Mouse (Mus musculus) T-helper 2 cell (primary cell): ENCODE results near the gene Smtnl2.

Experiments used
- in situ Hi-C: fragments of 300-600 bp; cut with MboI, MseI; formaldehyde crosslinking; loops from one replicate; pipeline ENCODE4 v1.15.1; 2025; ENCODE audit warnings: high pct_unique_total_duplicates

Gene Smtnl2

DNA sequence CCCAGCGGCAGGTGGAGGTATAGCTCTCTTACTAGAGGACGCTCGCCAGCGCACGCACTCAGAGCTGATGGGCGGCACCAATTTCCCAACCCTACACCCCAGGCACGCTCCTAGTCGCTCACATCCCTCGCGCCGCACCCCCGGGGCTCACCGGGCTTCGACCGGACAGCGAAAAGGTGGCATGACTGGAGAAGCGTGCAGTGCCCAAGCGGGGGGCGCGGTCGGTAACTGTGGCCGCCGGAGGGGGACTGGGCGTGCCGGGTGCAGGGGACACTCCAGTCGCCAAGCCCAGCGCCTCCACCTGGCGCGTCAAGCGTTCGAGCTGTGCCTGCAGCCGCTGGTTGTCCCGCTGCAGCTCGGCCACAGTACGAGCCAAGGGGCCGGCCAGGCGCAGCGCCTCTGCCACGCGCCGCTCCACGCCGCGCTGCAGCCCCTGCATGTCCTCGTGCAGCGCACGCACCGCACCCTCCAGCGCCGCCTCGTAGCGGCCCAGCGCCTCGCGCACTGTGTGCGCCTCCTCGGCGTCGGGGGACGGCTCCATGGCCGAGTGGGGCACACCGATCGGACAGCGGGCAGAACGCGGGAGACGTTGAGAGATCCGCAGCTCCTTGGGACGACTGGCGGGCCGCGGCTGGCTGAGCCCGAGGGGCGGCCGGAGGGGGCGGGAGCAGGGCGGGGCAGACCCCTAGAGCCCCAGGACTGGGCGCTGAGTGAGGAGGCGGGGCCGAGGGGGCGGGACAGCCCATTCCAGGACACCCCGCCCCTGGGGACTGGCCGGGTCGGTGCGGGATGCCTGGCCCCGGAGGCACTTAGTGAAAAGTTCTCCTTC lies at the start of gene Smtnl2:
TSS of gene Smtnl2 (minus strand) at position 621 of the 829 bp plus-strand sequence.
- in situ Hi-C loops, result no loop called here

DNA sequence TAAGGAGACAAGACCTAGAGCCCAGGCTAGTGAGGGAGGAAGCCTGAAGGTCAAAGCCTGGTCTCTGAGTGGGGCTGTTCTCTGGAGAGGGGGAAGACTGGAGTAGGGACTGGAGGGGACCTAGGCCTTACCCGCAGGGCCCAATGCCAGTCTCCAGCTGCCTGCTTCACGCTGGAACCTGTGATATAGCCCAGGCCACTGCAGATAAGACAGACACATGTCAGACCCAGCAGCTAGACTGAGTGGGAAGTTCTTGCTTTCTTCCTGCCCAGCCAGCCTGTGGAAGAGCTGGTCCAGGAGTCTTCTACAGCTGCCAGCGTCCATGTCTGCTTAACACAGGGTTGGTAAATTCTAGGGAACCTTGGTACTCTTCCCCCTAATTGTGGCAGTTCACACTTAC lies 47.0 kb upstream of the Smtnl2 start:
- in situ Hi-C loops, result no loop called here

- in situ Hi-C loops, result no loop called here
Measured at GRCm38 (mm10) chr11:72457995-72458496, 46.5 kb upstream of the Smtnl2 start.

GRCm38 (mm10) chr11:72455694-72456093 lies 44.2 kb upstream of the Smtnl2 start:
- in situ Hi-C loops, result no loop called here

- in situ Hi-C loops, result no loop called here
Measured at GRCm38 (mm10) chr11:72453105-72453953, 41.8 kb upstream of the Smtnl2 start.

DNA sequence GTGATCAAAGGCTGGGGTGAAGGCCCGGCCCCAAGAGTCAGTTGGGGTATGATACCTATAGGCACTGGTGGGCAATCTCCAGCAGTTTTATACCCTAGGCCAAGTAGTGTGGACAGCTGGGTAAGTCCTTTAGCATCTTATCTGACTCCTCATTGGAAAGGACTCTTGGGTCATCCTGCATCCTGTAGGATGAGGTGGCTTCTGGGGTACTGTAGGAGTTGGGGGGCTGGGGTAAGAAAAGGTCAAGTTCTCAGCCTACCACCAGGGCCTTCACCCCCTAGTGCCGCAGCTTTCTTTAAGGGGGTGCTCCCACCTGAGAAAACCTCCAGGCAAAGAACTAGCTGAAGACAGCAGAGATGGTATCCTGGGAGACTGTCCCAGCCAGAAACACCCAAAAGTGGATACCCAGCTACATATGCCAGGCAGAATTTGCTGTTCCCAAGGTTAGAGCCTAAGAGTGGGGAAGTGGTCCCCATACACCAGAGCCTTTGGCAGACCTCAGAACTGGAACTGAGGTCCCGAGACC lies 40.7 kb upstream of the Smtnl2 start:
- in situ Hi-C loops, result no loop called here

GRCm38 (mm10) chr11:72447475-72447874 lies 36.0 kb upstream of the Smtnl2 start:
- in situ Hi-C loops, result loop anchor here (25.0 kb wide), 1 partner anchor 1435 kb away; the partner anchor contains the start of genes Derl2, Dhx33 and Mis12

GRCm38 (mm10) chr11:72446311-72447105 lies 35.0 kb upstream of the Smtnl2 start:
- in situ Hi-C loops, result loop anchor here (25.0 kb wide), 1 partner anchor 1434 kb away; the partner anchor contains the start of genes Derl2, Dhx33 and Mis12

DNA sequence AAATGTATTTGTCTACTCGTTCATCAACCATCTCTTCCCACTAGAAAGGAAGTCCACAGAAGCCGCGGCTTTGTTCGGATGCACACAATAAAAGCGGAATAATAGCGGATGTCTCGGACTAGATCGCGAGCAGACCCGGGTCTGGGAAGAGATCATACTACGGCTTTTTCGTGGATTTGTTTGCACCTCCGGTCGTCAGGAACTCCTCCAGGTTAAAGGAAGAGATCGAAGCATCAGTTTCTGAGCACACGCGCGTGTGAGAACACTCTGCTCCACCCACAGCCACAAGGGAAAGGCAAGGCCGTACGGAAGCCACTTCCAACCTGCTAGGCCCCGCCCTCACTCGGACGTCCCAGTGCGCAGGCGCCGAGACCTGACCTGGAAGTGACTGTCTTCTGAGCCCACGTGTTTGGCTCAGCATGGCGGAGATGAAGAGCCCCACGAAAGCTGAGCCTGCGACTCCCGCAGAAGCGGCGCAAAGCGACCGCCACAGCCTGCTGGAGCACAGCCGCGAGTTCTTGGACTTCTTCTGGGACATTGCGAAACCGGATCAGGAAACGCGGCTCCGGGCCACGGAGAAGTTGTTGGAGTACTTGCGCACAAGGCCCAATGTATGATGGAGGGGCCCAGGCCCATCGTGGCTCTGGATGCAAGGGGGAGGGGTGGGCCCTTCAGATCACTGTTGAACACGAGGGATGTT lies 29.6 kb upstream of the Smtnl2 start, which contains the start of gene Mybbp1a:
TSS of gene Mybbp1a (plus strand) at position 391 of the 700 bp plus-strand sequence.
- in situ Hi-C loops, result loop anchor here (5.0 to 25.0 kb wide), 2 partner anchors 224 to 1429 kb away; partner anchors contain the start of genes Derl2, Dhx33, Med31 and Mis12

GRCm38 (mm10) chr11:72440597-72440964 lies 29.1 kb upstream of the Smtnl2 start:
- in situ Hi-C loops, result loop anchor here (5.0 to 25.0 kb wide), 2 partner anchors 223 to 1428 kb away; partner anchors contain the start of genes Derl2, Dhx33, Med31 and Mis12

GRCm38 (mm10) chr11:72438411-72438810 lies 26.9 kb upstream of the Smtnl2 start:
- in situ Hi-C loops, result loop anchor here (25.0 kb wide), 1 partner anchor 1426 kb away; the partner anchor contains the start of genes Derl2, Dhx33 and Mis12

DNA sequence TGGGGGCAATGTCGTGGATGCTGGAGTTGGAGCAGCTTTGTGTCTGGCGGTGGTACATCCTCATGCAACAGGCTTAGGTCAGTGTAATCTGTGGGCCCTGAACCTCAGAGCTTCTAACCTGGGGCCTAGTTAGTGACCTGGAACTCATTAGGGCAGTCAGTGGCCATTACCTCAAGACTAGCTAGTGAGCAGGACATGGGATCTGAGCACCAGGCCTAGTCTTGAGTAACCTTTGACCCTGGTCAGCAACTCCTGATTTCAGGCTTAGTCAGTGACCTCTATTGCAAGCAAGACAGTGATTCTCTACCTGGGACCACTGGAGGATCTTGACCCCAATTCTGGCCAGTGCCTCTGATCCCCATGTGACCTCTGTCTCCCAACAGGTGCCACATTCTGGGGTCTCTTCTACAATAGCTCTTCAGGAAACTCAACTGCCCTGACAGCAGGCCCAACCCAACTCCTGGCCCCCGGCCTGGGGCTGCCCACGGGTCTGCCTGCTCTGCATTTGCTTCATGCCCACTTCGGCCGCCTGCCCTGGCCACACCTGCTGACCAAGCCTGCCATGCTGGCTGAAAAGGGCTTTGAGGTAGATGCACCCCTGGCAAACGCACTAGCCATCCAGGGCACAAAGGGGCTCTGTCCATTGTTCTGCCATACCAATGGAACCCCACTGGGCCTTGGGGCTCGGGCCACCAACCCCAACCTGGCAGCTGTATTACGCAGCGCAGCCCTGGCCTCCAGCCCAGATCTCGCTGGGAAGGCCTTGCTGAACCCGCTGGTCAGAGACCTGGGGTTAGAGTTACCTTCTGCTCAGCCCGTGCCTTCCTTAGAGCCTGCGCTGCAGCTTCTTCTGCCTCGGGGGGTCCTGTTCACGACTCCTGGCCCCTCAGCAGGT lies 25.5 kb upstream of the Smtnl2 start:
- in situ Hi-C loops, result loop anchor here (25.0 kb wide), 1 partner anchor 1425 kb away; the partner anchor contains the start of genes Derl2, Dhx33 and Mis12

- in situ Hi-C loops, result loop anchor here (25.0 kb wide), 1 partner anchor 1424 kb away; the partner anchor contains the start of genes Derl2, Dhx33 and Mis12
Measured at GRCm38 (mm10) chr11:72436271-72436670, 24.8 kb upstream of the Smtnl2 start.

DNA sequence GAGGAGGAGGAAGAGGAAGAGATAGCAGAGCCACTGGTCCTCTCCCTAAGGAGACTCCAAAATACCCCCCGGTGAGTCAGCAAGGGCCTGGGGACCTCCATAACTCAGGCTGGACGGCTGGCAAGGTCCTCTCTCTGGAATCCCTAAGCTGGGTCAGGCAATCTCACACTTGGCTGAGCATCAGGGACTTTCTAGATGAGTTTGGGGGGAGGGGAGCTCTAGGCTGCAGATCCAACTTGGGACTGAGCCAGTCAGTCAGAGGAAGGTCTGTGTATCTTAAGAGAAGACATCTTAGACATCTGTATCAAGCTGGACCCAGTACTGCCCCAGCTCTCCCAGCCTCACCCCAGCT lies 24.2 kb upstream of the Smtnl2 start:
- in situ Hi-C loops, result loop anchor here (25.0 kb wide), 1 partner anchor 1423 kb away; the partner anchor contains the start of genes Derl2, Dhx33 and Mis12

DNA sequence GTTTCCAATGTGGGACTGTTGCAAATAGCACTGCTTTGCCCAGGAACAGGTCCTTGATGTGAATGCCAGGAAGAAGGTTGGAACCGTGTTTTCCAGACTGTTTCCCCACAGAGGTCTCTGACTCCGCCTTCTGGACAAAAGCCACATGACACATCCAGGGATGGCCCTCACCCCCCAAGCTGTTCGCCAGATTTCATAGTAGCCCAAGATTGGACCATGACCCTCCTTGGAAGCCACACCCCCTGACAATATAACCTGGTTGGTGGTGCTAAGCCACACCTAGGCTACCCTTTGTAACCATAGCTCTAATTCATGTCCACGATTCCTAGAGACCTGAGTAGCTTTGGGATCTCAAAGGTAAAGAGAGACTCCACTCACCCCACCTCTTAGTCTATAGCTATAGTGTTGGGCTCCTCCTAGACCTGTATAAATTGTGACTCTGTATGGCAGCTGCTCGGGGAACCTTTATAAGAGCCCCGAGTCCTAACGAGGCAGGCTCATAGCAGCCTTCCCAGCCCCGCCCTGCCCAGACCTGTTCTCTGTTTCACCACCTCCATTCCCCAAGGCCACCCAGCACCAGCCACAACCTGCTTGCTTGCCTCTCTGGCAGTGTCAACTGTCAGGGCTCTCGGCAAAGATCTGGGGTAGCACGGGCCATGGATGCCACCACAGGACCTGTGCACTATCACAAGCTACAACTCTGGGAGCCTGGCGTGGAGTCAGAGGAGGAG lies 23.6 kb upstream of the Smtnl2 start, which contains the start of gene Ggt6:
TSS of gene Ggt6 (plus strand) at position 564 of the 731 bp plus-strand sequence.
- in situ Hi-C loops, result loop anchor here (25.0 kb wide), 1 partner anchor 1423 kb away; the partner anchor contains the start of genes Derl2, Dhx33 and Mis12

GRCm38 (mm10) chr11:72430311-72431068 lies 19.0 kb upstream of the Smtnl2 start:
- in situ Hi-C loops, result loop anchor here (25.0 kb wide), 1 partner anchor 1418 kb away; the partner anchor contains the start of genes Derl2, Dhx33 and Mis12

DNA sequence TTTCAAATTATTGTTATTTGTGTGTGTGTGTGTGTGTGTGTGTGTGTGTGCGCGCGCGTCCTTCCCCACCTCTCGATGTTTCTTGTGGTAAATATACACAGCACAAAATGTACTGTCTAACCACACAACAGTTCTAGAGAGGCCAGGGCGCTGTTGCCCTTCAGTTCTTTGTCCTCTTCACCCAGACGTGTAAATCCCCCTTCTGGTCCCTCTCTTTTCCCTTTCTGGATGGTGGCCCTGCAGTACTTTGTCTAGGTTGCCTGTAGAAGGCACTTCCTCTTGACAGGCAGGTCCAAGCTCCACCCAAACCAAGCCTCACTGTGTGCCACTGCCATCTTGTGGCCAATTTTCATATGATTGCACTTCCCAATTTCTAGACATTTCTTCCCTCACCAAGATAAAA lies 17.8 kb upstream of the Smtnl2 start:
- in situ Hi-C loops, result loop anchor here (5.0 to 25.0 kb wide), 2 partner anchors 197 to 1417 kb away; partner anchors contain the start of genes Derl2, Dhx33 and Mis12
